Mouse (Mus musculus) CH12.LX (cell line): ENCODE results near the gene Lrrc29. TPM values are rescaled to one million over a fixed set of nuclear protein-coding genes. Genes with fewer than 3 reads are reported as not detected.

Experiments used
- DNase-seq: peaks from one replicate; pipeline ENCODE4 v3.0.0-alpha.2; 2013; ENCODE audit errors: extremely low read depth
- H3K27ac ChIP-seq: 2 replicates; pipeline ENCODE4 v1.5.1; 2012; ENCODE audit warnings: low read depth, mild to moderate bottlenecking, control low read depth, moderate library complexity; ENCODE audit not compliant: insufficient read depth
- H3K27me3 ChIP-seq: replicated peaks from 2 replicates; pipeline ENCODE3; 2012; ENCODE audit warnings: inconsistent platforms
- H3K36me3 ChIP-seq, 2 experiments: replicated peaks in 1 of 2; 2 replicates each; pipeline versions ENCODE3 to v1.6.1; 2012; ENCODE audit warnings: inconsistent platforms in 1 of 2, low read length in 1 of 2, mild to moderate bottlenecking in 1 of 2, mixed read lengths in 1 of 2, moderate library complexity in 1 of 2; ENCODE audit not compliant: control insufficient read depth in 1 of 2, insufficient read depth in 1 of 2
- H3K4me1 ChIP-seq, 2 experiments: 2 replicates each; pipeline ENCODE4 v1.6.1; 2012; ENCODE audit warnings: inconsistent platforms in 1 of 2, moderate library complexity in 1 of 2; ENCODE audit not compliant: insufficient read depth in 2 of 2, control insufficient read depth in 1 of 2
- H3K4me2 ChIP-seq: 2 replicates; pipeline ENCODE4 v1.6.1; 2012; ENCODE audit warnings: low read depth, mild to moderate bottlenecking, control low read depth; ENCODE audit not compliant: poor library complexity, insufficient read depth, severe bottlenecking
- H3K4me3 ChIP-seq, 3 experiments: fragments of 150-350 bp in 1 of 3; sonication (generic) in 1 of 3; replicated peaks in 1 of 3; 2 replicates each; pipeline versions ENCODE3 to v1.5.1; 2011 to 2012; ENCODE audit warnings: low read depth in 2 of 3, low read length in 2 of 3, mild to moderate bottlenecking in 2 of 3, moderate library complexity in 2 of 3, control low read depth in 1 of 3, improper control_type of control experiment in 1 of 3, inconsistent platforms in 1 of 3, mixed read lengths in 1 of 3; ENCODE audit not compliant: poor library complexity in 1 of 3
- H3K79me2 ChIP-seq: replicated peaks from 2 replicates; pipeline ENCODE4 v1.6.1; 2012; ENCODE audit warnings: mild to moderate bottlenecking, moderate library complexity; ENCODE audit not compliant: control insufficient read depth, poor library complexity, insufficient read depth, severe bottlenecking; ENCODE audit errors: extremely low read depth
- H3K9ac ChIP-seq: 2 replicates; pipeline ENCODE4 v1.6.1; 2012; ENCODE audit warnings: low read depth, mild to moderate bottlenecking, control low read depth, moderate library complexity; ENCODE audit not compliant: insufficient read depth
- H3K9me3 ChIP-seq: replicated peaks from 2 replicates; pipeline ENCODE3; 2012; ENCODE audit warnings: low read length, inconsistent platforms, mixed read lengths
- BHLHE40 ChIP-seq: IDR thresholded peaks from 2 replicates; pipeline ENCODE4 v1.6.1; 2011; ENCODE audit warnings: mild to moderate bottlenecking, low read depth, low read length, improper control_type of control experiment
- CTCF ChIP-seq, 2 experiments: IDR thresholded peaks in 1 of 2; conservative IDR thresholded peaks in 1 of 2; 2 replicates each; pipeline ENCODE4 v1.5.1; 2011 to 2012; ENCODE audit warnings: low read depth in 2 of 2, low read length in 2 of 2, improper control_type of control experiment in 1 of 2, inconsistent platforms in 1 of 2, mild to moderate bottlenecking in 1 of 2, moderate library complexity in 1 of 2
- ELF1 ChIP-seq: IDR thresholded peaks from 2 replicates; pipeline ENCODE4 v1.6.1; 2014; ENCODE audit warnings: low read depth, mild to moderate bottlenecking, inconsistent platforms, low read length, improper control_type of control experiment
- EP300 ChIP-seq: IDR thresholded peaks from 2 replicates; pipeline ENCODE4 v1.6.1; 2011; ENCODE audit warnings: low read length, improper control_type of control experiment
- GABPA ChIP-seq: IDR thresholded peaks from 2 replicates; pipeline ENCODE4 v1.6.1; 2012; ENCODE audit warnings: low read depth, low read length, improper control_type of control experiment, inconsistent platforms; ENCODE audit not compliant: insufficient replicate concordance
- HCFC1 ChIP-seq: IDR thresholded peaks from 2 replicates; pipeline ENCODE4 v1.6.1; 2012; ENCODE audit warnings: low read depth, mild to moderate bottlenecking, inconsistent platforms, low read length, improper control_type of control experiment
- JUND ChIP-seq: conservative IDR thresholded peaks from 2 replicates; pipeline ENCODE4 v1.6.1; 2011; ENCODE audit warnings: low read depth, low read length, improper control_type of control experiment
- KAT2A ChIP-seq: IDR thresholded peaks from 2 replicates; pipeline ENCODE4 v1.6.1; 2012; ENCODE audit warnings: low read length, improper control_type of control experiment, inconsistent platforms; ENCODE audit not compliant: insufficient replicate concordance
- MAFK ChIP-seq: IDR thresholded peaks from 2 replicates; pipeline ENCODE4 v1.6.1; 2011; ENCODE audit warnings: low read length, improper control_type of control experiment; ENCODE audit not compliant: insufficient replicate concordance
- MAX ChIP-seq: IDR thresholded peaks from 2 replicates; pipeline ENCODE4 v1.6.1; 2011; ENCODE audit warnings: low read length, improper control_type of control experiment
- MAZ ChIP-seq: IDR thresholded peaks from 2 replicates; pipeline ENCODE4 v1.6.1; 2012; ENCODE audit warnings: low read depth, mild to moderate bottlenecking, inconsistent platforms, low read length, improper control_type of control experiment, moderate library complexity
- MEF2A ChIP-seq: IDR thresholded peaks from 2 replicates; pipeline ENCODE4 v1.6.1; 2014; ENCODE audit warnings: low read depth, mild to moderate bottlenecking, inconsistent platforms, low read length, improper control_type of control experiment, borderline replicate concordance
- MXI1 ChIP-seq: IDR thresholded peaks from 2 replicates; pipeline ENCODE4 v1.6.1; 2011; ENCODE audit warnings: mild to moderate bottlenecking, low read depth, low read length, improper control_type of control experiment
- MYC ChIP-seq: IDR thresholded peaks from 2 replicates; pipeline ENCODE4 v1.6.1; 2011; ENCODE audit warnings: low read depth, mild to moderate bottlenecking, improper control_type of control experiment, low read length
- NELFE ChIP-seq: IDR thresholded peaks from 2 replicates; pipeline ENCODE4 v1.6.1; 2011; ENCODE audit warnings: low read depth, low read length, improper control_type of control experiment
- NRF1 ChIP-seq: IDR thresholded peaks from 2 replicates; pipeline ENCODE4 v1.6.1; 2014; ENCODE audit warnings: low read depth, mild to moderate bottlenecking, inconsistent platforms, low read length, improper control_type of control experiment, moderate library complexity
- POLR2A ChIP-seq: IDR thresholded peaks from 2 replicates; pipeline ENCODE4 v1.6.1; 2011; ENCODE audit warnings: low read depth, mild to moderate bottlenecking, improper control_type of control experiment, low read length
- RAD21 ChIP-seq: IDR thresholded peaks from 2 replicates; pipeline ENCODE4 v1.6.1; 2011; ENCODE audit warnings: low read depth, mild to moderate bottlenecking, low read length, improper control_type of control experiment, moderate library complexity
- RCOR1 ChIP-seq: conservative IDR thresholded peaks from 2 replicates; pipeline ENCODE4 v1.6.1; 2012; ENCODE audit warnings: low read depth, mild to moderate bottlenecking, inconsistent platforms, low read length, improper control_type of control experiment
- SMC3 ChIP-seq: IDR thresholded peaks from 2 replicates; pipeline ENCODE4 v1.6.1; 2011; ENCODE audit warnings: low read depth, low read length, improper control_type of control experiment
- TBP ChIP-seq: conservative IDR thresholded peaks from 2 replicates; pipeline ENCODE4 v1.6.1; 2011; ENCODE audit warnings: low read depth, low read length, improper control_type of control experiment
- UBTF ChIP-seq: IDR thresholded peaks from 2 replicates; pipeline ENCODE4 v1.6.1; 2012; ENCODE audit warnings: low read depth, mild to moderate bottlenecking, inconsistent platforms, low read length, improper control_type of control experiment, moderate library complexity
- USF2 ChIP-seq: conservative IDR thresholded peaks from 2 replicates; pipeline ENCODE4 v1.6.1; 2011; ENCODE audit warnings: low read depth, low read length, improper control_type of control experiment
- ZC3H11A ChIP-seq: IDR thresholded peaks from 2 replicates; pipeline ENCODE4 v1.6.1; 2012; ENCODE audit warnings: low read depth, mild to moderate bottlenecking, inconsistent platforms, low read length, improper control_type of control experiment
- ZKSCAN1 ChIP-seq: IDR thresholded peaks from 2 replicates; pipeline ENCODE4 v1.6.1; 2012; ENCODE audit warnings: low read depth, inconsistent platforms, low read length, improper control_type of control experiment, borderline replicate concordance
- ZNF384 ChIP-seq: IDR thresholded peaks from 2 replicates; pipeline ENCODE4 v1.6.1; 2012; ENCODE audit warnings: low read depth, low read length, improper control_type of control experiment, inconsistent platforms
- dilution Hi-C: fragments of 300-500 bp; cut with MboI; formaldehyde crosslinking; loops from 2 replicates; pipeline ENCODE4 v1.14.3; 2020; ENCODE audit warnings: low sequenced_read_pairs; ENCODE audit not compliant: extremely low pct_unique_long_range_greater_than_20kb, extremely low pct_ligation_motif_present
- in situ Hi-C: fragments of 300-500 bp; cut with MboI; formaldehyde crosslinking; loops from 3 replicates; pipeline ENCODE4 v1.14.3; 2019; ENCODE audit warnings: low sequenced_read_pairs, low pct_ligation_motif_present, low pct_unique_long_range_greater_than_20kb, mixed read lengths
- polyA plus RNA-seq: library from polyadenylated mRNA; unstranded; fragments of >175 nt; gene quantifications from 2 replicates; pipeline ENCODE4 v1.2.1, GENCODE M21; 2012; ENCODE audit warnings: low read depth; ENCODE audit not compliant: insufficient read length
- total RNA-seq, 2 experiments: library from RNA; depleted of rRNA; stranded (reverse); fragments of 300-350 nt in 1 of 2; fragments of >200 nt in 1 of 2; gene quantifications; 2 replicates each; pipeline ENCODE4 v1.2.3; 2012 to 2014

Gene Lrrc29
- total and polyA plus RNA-seq, 3 experiments, result 1.4 to 1.8 (median 1.7) TPM

- no peak overlapping the region for H3K27ac ChIP-seq
- peaks cover 7% of the 10 kb centered on the region for H3K9me3 ChIP-seq
- no peaks in the 10 kb centered on the region for H3K79me2 ChIP-seq
- H3K36me3 ChIP-seq, result no peaks in the 10 kb centered on the region
- H3K4me2 ChIP-seq, result no peak overlapping the region
- dilution Hi-C loops, result no loop called here
- peak in 1 of 2 experiments; percentile 87; a peak in 2 of 4 replicates for TF ChIP-seq CTCF (conservative IDR thresholded peaks at IDR 0.05 in 1 of 2, IDR thresholded peaks at IDR 0.05 in 1 of 2; ENCODE audit: low read depth in 2 of 2, low read length in 2 of 2)
- TF ChIP-seq EP300, result no peak
- TF ChIP-seq SMC3, result peak; percentile 30
- no peak for TF ChIP-seq USF2
- TF ChIP-seq MAX, result no peak
- in situ Hi-C loops, result no loop called here
- no peaks in the 10 kb centered on the region for H3K27me3 ChIP-seq
- H3K4me3 ChIP-seq, result no peak overlapping the region
- H3K4me1 ChIP-seq, result no peaks in the 10 kb centered on the region; a peak in 1 of 4 replicates
- H3K9ac ChIP-seq, result no peak overlapping the region
- DNase-seq, result no peak
Observed at GRCm38 (mm10) chr8:105374513-105374966, 48.5 kb upstream of the Lrrc29 start.

DNA sequence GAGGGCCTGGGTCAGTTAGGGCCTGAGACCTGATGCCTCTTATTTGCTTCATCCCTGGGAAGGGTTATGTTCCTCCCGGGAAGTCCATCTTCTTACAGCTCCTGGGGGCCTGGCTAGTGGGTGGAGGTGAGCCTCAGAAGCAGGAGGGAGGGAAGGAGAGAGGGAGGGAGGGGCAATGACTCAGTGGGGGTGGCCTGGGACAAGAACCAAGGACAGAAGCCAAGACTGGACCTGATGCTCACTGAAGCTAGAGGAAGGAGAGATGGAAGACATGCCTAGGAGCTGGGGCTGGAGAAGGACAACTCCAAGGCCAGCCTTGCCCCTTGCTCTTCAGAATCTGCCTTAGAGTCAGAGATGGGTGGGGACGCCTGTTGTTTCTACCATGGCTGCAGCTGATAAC lies 47.0 kb upstream of the Lrrc29 start, which contains the start of gene Plekhg4:
Gene Plekhg4, plus strand, starts transcription at position 243 of the 400 bp plus-strand sequence.
- dilution Hi-C loops (no loop called here), in situ Hi-C loops (no loop called here)
- TF ChIP-seq RAD21 (no peak), HCFC1 (no peak), MXI1 (no peak), TBP (no peak), BHLHE40 (no peak), RCOR1 (no peak), GABPA (no peak), KAT2A (no peak)
- H3K79me2 ChIP-seq, result no peaks in the 10 kb centered on the region
- no peak within 1 kb of the TSS for H3K4me3 ChIP-seq
- H3K27ac ChIP-seq, result no peak within 1 kb of the TSS
- H3K4me1 ChIP-seq, result no peaks in the 10 kb centered on the region
- peaks cover 7% of the 10 kb centered on the region for H3K9me3 ChIP-seq
- no peak for DNase-seq
- peaks cover 0 to 3% of the 10 kb centered on the region in 2 experiments for H3K36me3 ChIP-seq
- H3K9ac ChIP-seq, result no peak within 1 kb of the TSS
- no peaks in the 10 kb centered on the region for H3K27me3 ChIP-seq
- H3K4me2 ChIP-seq, result no peak within 1 kb of the TSS

DNA sequence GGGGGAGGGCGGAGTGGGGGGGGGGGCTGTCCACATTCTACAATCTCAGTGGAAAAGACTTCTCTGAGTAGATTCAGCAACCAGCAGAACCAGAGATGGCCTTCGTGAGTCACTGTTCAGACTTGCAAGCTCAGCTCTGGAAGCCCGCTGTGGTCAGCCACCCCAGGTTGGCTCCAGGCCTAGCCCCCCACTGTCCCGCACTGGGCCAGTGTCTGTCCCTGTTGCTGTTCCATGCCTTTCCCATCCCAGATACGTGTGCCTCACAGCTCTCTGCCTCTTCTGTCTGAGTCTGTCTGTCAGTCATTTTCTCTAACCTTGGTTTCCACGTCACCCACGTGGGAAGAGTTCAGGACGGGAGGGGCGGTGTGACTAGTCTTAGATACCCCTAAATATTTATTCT lies 46.4 kb upstream of the Lrrc29 start:
- Histone ChIP-seq H3K4me1 (no peaks in the 10 kb centered on the region), H3K9ac (no peak overlapping the region), H3K4me3 (no peak overlapping the region), H3K4me2 (no peak overlapping the region), H3K9me3 (peaks cover 7% of the 10 kb centered on the region), H3K36me3 (peaks cover under 1 to 8% of the 10 kb centered on the region in 2 experiments), H3K79me2 (no peaks in the 10 kb centered on the region), H3K27me3 (no peaks in the 10 kb centered on the region), H3K27ac (no peak overlapping the region)
- DNase-seq, result no peak
- TF ChIP-seq JUND (no peak), ZC3H11A (no peak), NELFE (no peak), HCFC1 (no peak), ELF1 (no peak), MEF2A (no peak), ZKSCAN1 (no peak), UBTF (no peak), MYC (no peak), MAZ (no peak), MAFK (no peak), ZNF384 (no peak), KAT2A (no peak), POLR2A (no peak), NRF1 (no peak), EP300 (no peak), GABPA (no peak)
- in situ Hi-C loops (no loop called here), dilution Hi-C loops (no loop called here)
